Mouse (Mus musculus) kidney, postnatal 0 days (tissue): ENCODE data around the gene Fbf1. TPM values are rescaled to one million over a fixed set of nuclear protein-coding genes. Genes with fewer than 3 reads are reported as not detected.
A peak's percentile ranks its signal among the peaks of the same experiment; 100 is the strongest.

Experiments used
- ATAC-seq: fragments of 200-750 bp; cut with Nextera tagmentation; replicated peaks from 2 replicates; pipeline ENCODE4 v1.8.0; 2017; ENCODE audit warnings: low read depth, moderate number of reproducible peaks, moderate TSS enrichment, moderate library complexity; ENCODE audit not compliant: low FRiP score
- DNase-seq: peaks from one replicate; pipeline ENCODE4 v3.0.0-alpha.2; 2016; ENCODE audit warnings: low spot score
- H3K27ac ChIP-seq: fragments of 300-500 bp; sonication (generic); 2 replicates; pipeline ENCODE4 v1.5.1; 2014; ENCODE audit warnings: mild to moderate bottlenecking
- H3K27me3 ChIP-seq: fragments of 300-500 bp; sonication (generic); 2 replicates; pipeline ENCODE4 v1.6.1; 2014; ENCODE audit warnings: low read length, mixed read lengths; ENCODE audit not compliant: insufficient read depth
- H3K36me3 ChIP-seq: fragments of 300-500 bp; sonication (generic); 2 replicates; pipeline ENCODE4 v1.6.1; 2014; ENCODE audit warnings: low read length, mixed read lengths; ENCODE audit not compliant: insufficient read depth
- H3K4me1 ChIP-seq: fragments of 300-500 bp; sonication (generic); replicated peaks from 2 replicates; pipeline ENCODE4 v1.6.1; 2014; ENCODE audit warnings: antibody characterized with exemption, low read length, mixed read lengths; ENCODE audit not compliant: insufficient read depth
- H3K4me2 ChIP-seq: fragments of 300-500 bp; sonication (generic); 2 replicates; pipeline ENCODE4 v1.6.1; 2014; ENCODE audit warnings: mild to moderate bottlenecking, low read length, moderate library complexity, mixed read lengths
- H3K4me3 ChIP-seq: fragments of 300-500 bp; sonication (generic); replicated peaks from 2 replicates; pipeline ENCODE4 v1.5.1; 2014; ENCODE audit warnings: low read depth, low read length
- H3K9ac ChIP-seq: fragments of 300-500 bp; sonication (generic); 2 replicates; pipeline ENCODE4 v1.6.1; 2014; ENCODE audit warnings: low read depth, low read length
- H3K9me3 ChIP-seq: fragments of 300-500 bp; sonication (generic); replicated peaks from 2 replicates; pipeline ENCODE4 v1.6.1; 2016; ENCODE audit warnings: low read length, inconsistent platforms, mixed read lengths
- CTCF ChIP-seq: IDR thresholded peaks from 2 replicates; pipeline ENCODE4 v1.5.1; 2016; ENCODE audit warnings: antibody characterized with exemption, low read depth, mild to moderate bottlenecking, moderate library complexity
- WGBS: fragments of 180-500 bp; shearing (Covaris S2); extraction: QIAGEN DNeasy Blood & Tissue Kit; methylation state at CpG from one replicate; pipeline ENCODE4 v1.1.7; 2014; 5-methylcytosine and 5-hydroxymethylcytosine counted together
- polyA plus RNA-seq: library from polyadenylated mRNA; unstranded; fragments of >200 nt; fragmentation: Nextera tagmentation; extraction: Ambion mirVana; gene quantifications from 2 replicates; pipeline ENCODE4 v1.2.1, GENCODE M21; 2015

Gene Fbf1
- polyA plus RNA-seq, 1 experiment from 2014 or later: 16.8 TPM

GRCm38 (mm10) chr11:116101931-116102381 lies 66.0 kb downstream of the Fbf1 start:
- H3K9me3 ChIP-seq: no peaks in the 10 kb centered on the region
- H3K9ac ChIP-seq: peak overlapping the region; percentile 44
- peaks cover 67% of the 10 kb centered on the region for H3K4me1 ChIP-seq
- H3K27me3 ChIP-seq: no peaks in the 10 kb centered on the region
- H3K27ac ChIP-seq: peak overlapping the region; percentile 95
- H3K4me2 ChIP-seq: peak overlapping the region; percentile 38
- DNase-seq (peak; percentile 38), ATAC-seq (no peak)
- H3K4me3 ChIP-seq: no peak overlapping the region
- 38% methylated on average over 11 of the region's 11 CpGs for WGBS
- no peak for TF ChIP-seq CTCF
- no peaks in the 10 kb centered on the region; the same call in 1 of the 2 replicates for H3K36me3 ChIP-seq

- peak overlapping the region; percentile 38; the same call in 1 of the 2 replicates for H3K4me2 ChIP-seq
- DNase-seq (no peak), ATAC-seq (no peak)
- H3K36me3 ChIP-seq: no peaks in the 10 kb centered on the region; the same call in 1 of the 2 replicates
- peak overlapping the region; percentile 95 for H3K27ac ChIP-seq
- H3K9me3 ChIP-seq: no peaks in the 10 kb centered on the region
- WGBS: 61% methylated on average over 7 of the region's 7 CpGs
- H3K27me3 ChIP-seq: no peaks in the 10 kb centered on the region
- no peak for TF ChIP-seq CTCF
- peaks cover 57% of the 10 kb centered on the region for H3K4me1 ChIP-seq
- no peak overlapping the region for H3K4me3 ChIP-seq
- H3K9ac ChIP-seq: 0 out of 2 replicates have a peak overlapping the region, but pooled peaks have one; percentile 10
These were observed 67.1 kb downstream of the Fbf1 start for GRCm38 (mm10) chr11:116100839-116101238.

- H3K27me3 ChIP-seq: no peaks in the 10 kb centered on the region
- H3K4me1 ChIP-seq: peaks cover 55% of the 10 kb centered on the region
- peak overlapping the region; percentile 10; the same call in 1 of the 2 replicates for H3K9ac ChIP-seq
- H3K4me2 ChIP-seq: peak overlapping the region; percentile 38
- no peaks in the 10 kb centered on the region for H3K9me3 ChIP-seq
- H3K4me3 ChIP-seq: no peak overlapping the region
- no peaks in the 10 kb centered on the region for H3K36me3 ChIP-seq
- peak overlapping the region; percentile 95 for H3K27ac ChIP-seq
- ATAC-seq (no peak), DNase-seq (peak; percentile 41)
- no peak for TF ChIP-seq CTCF
- WGBS: 57% methylated on average over 6 of the region's 6 CpGs
These were observed 67.6 kb downstream of the Fbf1 start for GRCm38 (mm10) chr11:116100385-116100784.

- peaks cover 54% of the 10 kb centered on the region for H3K4me1 ChIP-seq
- H3K27me3 ChIP-seq: no peaks in the 10 kb centered on the region
- H3K4me2 ChIP-seq: peak overlapping the region; percentile 38
- TF ChIP-seq CTCF: no peak
- no peaks in the 10 kb centered on the region for H3K36me3 ChIP-seq
- H3K4me3 ChIP-seq: no peak overlapping the region
- DNase-seq: no peak
- peak overlapping the region; percentile 95 for H3K27ac ChIP-seq
- WGBS: 75% methylated on average over 6 of the region's 6 CpGs
- ATAC-seq: no peak
- H3K9me3 ChIP-seq: no peaks in the 10 kb centered on the region
- H3K9ac ChIP-seq: 0 out of 2 replicates have a peak overlapping the region, but pooled peaks have one; percentile 38
These were observed 68.5 kb downstream of the Fbf1 start for GRCm38 (mm10) chr11:116099462-116099861.

GRCm38 (mm10) chr11:116098711-116099460 lies 69.1 kb downstream of the Fbf1 start:
- H3K27ac ChIP-seq: peak overlapping the region; percentile 95
- H3K36me3 ChIP-seq: no peaks in the 10 kb centered on the region
- peak; percentile 79 for ATAC-seq
- peak overlapping the region; percentile 38; the same call in 1 of the 2 replicates for H3K9ac ChIP-seq
- no peaks in the 10 kb centered on the region for H3K9me3 ChIP-seq
- WGBS: 34% methylated on average over 14 of the region's 14 CpGs
- TF ChIP-seq CTCF: no peak
- H3K4me3 ChIP-seq: no peak overlapping the region
- no peaks in the 10 kb centered on the region for H3K27me3 ChIP-seq
- H3K4me1 ChIP-seq: peaks cover 48% of the 10 kb centered on the region
- peak; percentile 54 for DNase-seq
- peak overlapping the region; percentile 38 for H3K4me2 ChIP-seq

GRCm38 (mm10) chr11:116096213-116097108 lies 71.5 kb downstream of the Fbf1 start:
- TF ChIP-seq CTCF: peak; percentile 67
- no peak for DNase-seq

More at GRCm38 (mm10) chr11:116096213-116097108, 71.5 kb downstream of the Fbf1 start:
- ATAC-seq: no peak
- H3K9ac ChIP-seq: no peak overlapping the region
- H3K4me2 ChIP-seq: no peak overlapping the region
- H3K27ac ChIP-seq: no peak overlapping the region
- H3K4me3 ChIP-seq: no peak overlapping the region
- no peaks in the 10 kb centered on the region for H3K9me3 ChIP-seq
- no peaks in the 10 kb centered on the region for H3K36me3 ChIP-seq
- H3K27me3 ChIP-seq: no peaks in the 10 kb centered on the region
- peaks cover 29% of the 10 kb centered on the region for H3K4me1 ChIP-seq
- 88% methylated on average over 5 of the region's 5 CpGs for WGBS
